Mouse (Mus musculus) embryonic facial prominence, embryonic 11.5 days (tissue): ENCODE measurements around the gene Bcar3. TPM values are rescaled to one million over a fixed set of nuclear protein-coding genes. Genes with fewer than 3 reads are reported as not detected.
A peak's percentile ranks its signal among the peaks of the same experiment; 100 is the strongest.

Experiments
- ATAC-seq: fragments of 200-750 bp; cut with Nextera tagmentation; replicated peaks from 2 replicates; pipeline ENCODE4 v1.8.0; 2017; ENCODE audit warnings: low read depth; ENCODE audit not compliant: insufficient number of reproducible peaks, low FRiP score, low TSS enrichment
- DNase-seq: peaks from one replicate; pipeline ENCODE4 v3.0.0-alpha.2; 2015; ENCODE audit warnings: low spot score
- H3K27ac ChIP-seq: fragments of 300-500 bp; sonication (generic); replicated peaks from 2 replicates; pipeline ENCODE4 v1.5.1; 2014; ENCODE audit warnings: mild to moderate bottlenecking, low read depth, low read length, control low read depth
- H3K27me3 ChIP-seq: fragments of 300-500 bp; sonication (generic); 2 replicates; pipeline ENCODE4 v1.6.1; 2014; ENCODE audit warnings: mild to moderate bottlenecking, low read length, moderate library complexity, mixed read lengths; ENCODE audit not compliant: control insufficient read depth, insufficient read depth
- H3K36me3 ChIP-seq: fragments of 300-500 bp; sonication (generic); replicated peaks from 2 replicates; pipeline ENCODE4 v1.6.1; 2014; ENCODE audit warnings: low read depth, mild to moderate bottlenecking, low read length, moderate library complexity, mixed read lengths; ENCODE audit not compliant: control insufficient read depth, insufficient read depth
- H3K4me1 ChIP-seq: fragments of 300-500 bp; sonication (generic); 2 replicates; pipeline ENCODE4 v1.6.1; 2014; ENCODE audit warnings: low read length, mixed read lengths; ENCODE audit not compliant: control insufficient read depth, insufficient read depth
- H3K4me2 ChIP-seq: fragments of 300-500 bp; sonication (generic); 2 replicates; pipeline ENCODE4 v1.6.1; 2014; ENCODE audit warnings: low read depth, mild to moderate bottlenecking, control low read depth, low read length, moderate library complexity
- H3K4me3 ChIP-seq: fragments of 300-500 bp; sonication (generic); 2 replicates; pipeline ENCODE4 v1.5.1; 2014; ENCODE audit warnings: low read depth, low read length, control low read depth
- H3K9ac ChIP-seq: fragments of 300-500 bp; sonication (generic); replicated peaks from 2 replicates; pipeline ENCODE4 v1.6.1; 2014; ENCODE audit warnings: mild to moderate bottlenecking, control low read depth, low read length
- H3K9me3 ChIP-seq: fragments of 300-500 bp; sonication (generic); replicated peaks from 2 replicates; pipeline ENCODE4 v1.6.1; 2016; ENCODE audit warnings: mild to moderate bottlenecking, low read length, inconsistent platforms, mixed read lengths; ENCODE audit not compliant: control insufficient read depth
- WGBS: fragments of 180-500 bp; shearing (Covaris S2); extraction: QIAGEN DNeasy Blood & Tissue Kit; methylation state at CpG from one replicate; pipeline ENCODE4 v1.1.7; 2014; 5-methylcytosine and 5-hydroxymethylcytosine counted together
- polyA plus RNA-seq: library from polyadenylated mRNA; unstranded; fragments of >200 nt; fragmentation: Nextera tagmentation; extraction: Ambion mirVana; gene quantifications from 2 replicates; pipeline ENCODE4 v1.2.1, GENCODE M21; 2014

Gene Bcar3
- polyA plus RNA-seq, 1 experiment from 2014 or later: 8.4 TPM

- H3K36me3 ChIP-seq: no peaks in the 10 kb centered on the region
- ATAC-seq: no peak
- H3K27ac ChIP-seq: no peak overlapping the region
- H3K4me3 ChIP-seq: no peak overlapping the region
- H3K4me2 ChIP-seq: no peak overlapping the region
- 83% methylated on average over 4 of the region's 4 CpGs for WGBS
- no peak overlapping the region for H3K9ac ChIP-seq
- no peaks in the 10 kb centered on the region for H3K9me3 ChIP-seq
- H3K27me3 ChIP-seq: no peaks in the 10 kb centered on the region
- DNase-seq: no peak
- H3K4me1 ChIP-seq: peaks cover 5% of the 10 kb centered on the region
These were observed 192.3 kb downstream of the Bcar3 start for GRCm38 (mm10) chr3:122486193-122486592.

- ATAC-seq: no peak
- Histone ChIP-seq H3K27me3 (no peaks in the 10 kb centered on the region), H3K9ac (no peak overlapping the region), H3K4me2 (no peak overlapping the region), H3K4me3 (no peak overlapping the region), H3K36me3 (no peaks in the 10 kb centered on the region), H3K9me3 (no peaks in the 10 kb centered on the region), H3K4me1 (peaks cover 5% of the 10 kb centered on the region), H3K27ac (no peak overlapping the region)
- DNase-seq: peak; percentile 47
- 43% methylated on average over 1 of the region's 1 CpGs for WGBS
These were observed 194.3 kb downstream of the Bcar3 start for GRCm38 (mm10) chr3:122488051-122488754.

- Histone ChIP-seq H3K4me3 (no peak overlapping the region), H3K27me3 (no peaks in the 10 kb centered on the region), H3K36me3 (no peaks in the 10 kb centered on the region), H3K9ac (no peak overlapping the region), H3K9me3 (no peaks in the 10 kb centered on the region), H3K4me1 (no peaks in the 10 kb centered on the region), H3K4me2 (no peak overlapping the region), H3K27ac (no peak overlapping the region)
- WGBS: 77% methylated on average over 6 of the region's 6 CpGs
- DNase-seq (no peak), ATAC-seq (no peak)
These were observed 196.6 kb downstream of the Bcar3 start for GRCm38 (mm10) chr3:122490574-122490973.

- Histone ChIP-seq H3K27ac (no peak overlapping the region), H3K4me1 (no peaks in the 10 kb centered on the region), H3K4me2 (no peak overlapping the region), H3K4me3 (no peak overlapping the region), H3K27me3 (no peaks in the 10 kb centered on the region), H3K9me3 (no peaks in the 10 kb centered on the region), H3K36me3 (no peaks in the 10 kb centered on the region), H3K9ac (no peak overlapping the region)
- WGBS: 90% methylated on average over 3 of the region's 3 CpGs
- ATAC-seq: no peak
- no peak for DNase-seq
These were observed 198.1 kb downstream of the Bcar3 start for GRCm38 (mm10) chr3:122492006-122492405.

GRCm38 (mm10) chr3:122492872-122493615, 199.1 kb downstream of the Bcar3 start:
- no peak overlapping the region for H3K27ac ChIP-seq
- no peak overlapping the region for H3K4me2 ChIP-seq

GRCm38 (mm10) chr3:122494764-122495163, 200.8 kb downstream of the Bcar3 start:
- Histone ChIP-seq H3K4me1 (no peaks in the 10 kb centered on the region), H3K36me3 (no peaks in the 10 kb centered on the region), H3K4me3 (no peak overlapping the region), H3K27me3 (no peaks in the 10 kb centered on the region), H3K9me3 (no peaks in the 10 kb centered on the region), H3K4me2 (no peak overlapping the region), H3K9ac (no peak overlapping the region), H3K27ac (no peak overlapping the region)
- ATAC-seq: no peak
- DNase-seq: no peak
- 89% methylated on average over 6 of the region's 6 CpGs for WGBS

More at GRCm38 (mm10) chr3:122492872-122493615, 199.1 kb downstream of the Bcar3 start:
- no peaks in the 10 kb centered on the region for H3K36me3 ChIP-seq
- ATAC-seq: no peak
- H3K27me3 ChIP-seq: no peaks in the 10 kb centered on the region
- no peak overlapping the region for H3K4me3 ChIP-seq
- H3K9ac ChIP-seq: no peak overlapping the region
- no peaks in the 10 kb centered on the region for H3K4me1 ChIP-seq
- WGBS: 62% methylated on average over 21 of the region's 21 CpGs
- no peak for DNase-seq
- no peaks in the 10 kb centered on the region for H3K9me3 ChIP-seq

- no peaks in the 10 kb centered on the region for H3K9me3 ChIP-seq
- H3K4me3 ChIP-seq: no peak overlapping the region
- no peak overlapping the region for H3K4me2 ChIP-seq
- H3K27me3 ChIP-seq: no peaks in the 10 kb centered on the region
- no peaks in the 10 kb centered on the region for H3K4me1 ChIP-seq
- DNase-seq (no peak), ATAC-seq (no peak)
- H3K36me3 ChIP-seq: no peaks in the 10 kb centered on the region
- 75% methylated on average over 6 of the region's 6 CpGs for WGBS
- H3K27ac ChIP-seq: no peak overlapping the region
- no peak overlapping the region for H3K9ac ChIP-seq
These were observed 203.9 kb downstream of the Bcar3 start for GRCm38 (mm10) chr3:122497871-122498270.

GRCm38 (mm10) chr3:122498528-122498927, 204.6 kb downstream of the Bcar3 start:
- no peaks in the 10 kb centered on the region for H3K27me3 ChIP-seq
- H3K27ac ChIP-seq: no peak overlapping the region
- H3K36me3 ChIP-seq: no peaks in the 10 kb centered on the region
- no peak overlapping the region for H3K9ac ChIP-seq
- H3K9me3 ChIP-seq: no peaks in the 10 kb centered on the region
- H3K4me3 ChIP-seq: no peak overlapping the region
- H3K4me1 ChIP-seq: no peaks in the 10 kb centered on the region
- 82% methylated on average over 7 of the region's 7 CpGs for WGBS
- no peak overlapping the region for H3K4me2 ChIP-seq
- no peak for ATAC-seq
- no peak for DNase-seq
